Mouse (Mus musculus) gastrocnemius, postnatal 4 days (tissue): ENCODE data around the gene Smpd4. TPM values are rescaled to one million over a fixed set of nuclear protein-coding genes. Genes with fewer than 3 reads are reported as not detected.

Experiments used
- DNase-seq, 2 experiments: peaks; one replicate each; pipeline ENCODE4 v3.0.0; 2021 to 2022; ENCODE audit warnings: low spot score in 2 of 2, mixed read lengths in 2 of 2
- total RNA-seq, 2 experiments: library from RNA; stranded (reverse); gene quantifications; 2 replicates each; pipeline ENCODE4 v1.2.3; 2021

Smpd4 gene
- total RNA-seq, 2 experiments from 2014 or later: 23.5 to 23.9 TPM

DNA sequence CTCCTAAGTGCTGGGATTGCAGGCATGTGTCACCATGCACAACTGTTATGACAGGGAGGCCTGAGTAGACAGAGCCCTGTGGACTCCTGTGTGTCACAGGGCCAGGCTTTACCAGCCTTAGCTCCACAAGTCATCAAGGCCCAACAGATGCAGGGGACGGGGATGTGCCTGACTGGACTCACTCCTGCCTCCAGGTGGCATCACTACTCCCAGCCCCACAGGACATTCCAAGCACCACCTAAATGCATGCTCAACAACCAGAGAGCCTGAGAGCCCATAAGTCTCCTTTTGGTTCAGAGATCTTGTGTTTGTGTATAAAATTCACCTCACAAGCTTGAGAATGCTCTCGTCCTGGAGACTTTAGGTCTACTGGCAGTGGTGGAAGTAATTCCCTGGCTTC is 18.5 kb downstream of the Smpd4 start:
- no peak for DNase-seq

DNA sequence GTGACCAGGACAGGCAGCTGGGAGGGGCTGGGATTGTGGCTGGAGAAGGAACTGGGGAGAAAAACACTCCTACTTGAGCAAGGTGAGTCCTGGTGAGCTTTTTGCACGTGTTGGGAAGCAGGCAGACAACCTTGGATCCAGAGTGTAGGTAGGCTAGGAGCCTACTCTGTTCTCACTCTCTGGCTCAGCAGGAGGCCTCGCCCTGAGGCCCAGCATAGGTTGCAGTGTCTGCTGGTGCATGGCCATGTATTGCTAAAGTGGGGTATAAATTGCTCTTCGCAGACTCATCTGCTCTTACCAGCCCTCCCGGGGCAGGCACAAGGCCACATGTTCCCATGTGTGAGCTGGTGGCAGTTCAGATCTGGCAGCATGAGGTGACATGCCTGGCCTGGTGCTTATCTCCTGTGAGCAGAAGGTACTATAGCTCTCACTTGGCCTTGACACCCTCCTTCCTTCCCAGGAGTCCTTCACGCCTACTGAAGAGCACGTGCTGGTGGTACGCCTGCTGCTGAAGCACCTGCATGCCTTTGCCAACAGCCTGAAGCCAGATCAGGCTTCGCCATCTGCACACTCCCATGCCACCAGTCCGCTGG is 19.0 kb downstream of the Smpd4 start:
- no peak for DNase-seq

DNA sequence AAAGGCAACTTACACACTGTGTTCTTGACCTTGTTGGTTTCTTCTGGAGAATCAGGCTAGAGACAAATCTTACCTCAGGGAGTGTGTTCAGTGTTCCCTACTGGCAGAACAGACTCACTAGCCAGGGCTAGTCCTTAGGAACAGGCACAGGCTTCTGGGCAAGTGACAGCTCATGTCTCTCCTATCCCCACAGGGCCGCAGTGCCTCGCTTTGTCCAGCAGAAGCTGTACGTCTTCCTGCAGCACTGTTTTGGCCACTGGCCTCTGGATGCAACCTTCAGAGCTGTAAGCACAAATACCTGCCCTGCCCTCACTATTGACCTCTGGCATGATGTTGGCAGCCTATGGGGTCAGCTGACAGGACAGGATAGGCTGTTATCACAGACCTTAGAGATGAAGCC is 19.9 kb downstream of the Smpd4 start:
- no peak for DNase-seq

DNA sequence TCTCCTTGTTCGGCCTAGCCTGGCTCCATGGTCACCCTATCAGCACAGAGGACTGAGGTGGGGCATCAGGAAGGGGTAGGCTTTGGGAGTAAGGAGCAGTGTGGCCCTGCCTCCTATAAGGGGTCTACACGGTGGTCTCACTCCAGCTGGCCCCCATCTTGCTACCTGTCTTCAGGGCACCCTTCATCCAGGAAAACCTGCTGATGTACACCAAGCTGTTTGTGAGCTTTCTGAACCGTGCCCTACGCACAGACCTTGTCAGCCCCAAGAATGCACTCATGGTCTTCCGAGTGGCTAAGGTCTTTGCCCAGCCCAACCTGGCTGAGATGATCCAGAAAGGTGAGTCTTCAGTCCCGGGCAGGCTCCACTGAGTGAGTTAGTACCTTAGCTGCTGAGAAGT is 20.8 kb downstream of the Smpd4 start:
- no peak for DNase-seq

DNA sequence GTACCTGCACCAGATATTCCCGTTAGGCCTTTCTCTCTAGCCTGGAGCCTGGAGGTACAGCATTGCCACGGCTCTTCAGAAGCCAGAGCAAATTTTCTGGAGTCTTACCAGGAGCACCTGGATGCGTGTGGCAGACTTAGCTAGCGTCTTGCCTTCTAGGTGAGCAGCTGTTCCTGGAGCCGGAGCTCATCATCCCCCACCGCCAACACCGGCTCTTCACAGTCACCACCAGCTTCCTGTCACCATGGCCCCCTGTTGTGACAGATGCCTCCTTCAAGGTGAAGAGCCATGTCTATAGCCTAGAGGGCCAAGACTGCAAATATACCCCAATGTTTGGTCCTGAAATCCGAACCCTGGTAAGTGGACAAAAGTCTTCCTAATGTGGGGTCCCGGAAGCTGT is 21.6 kb downstream of the Smpd4 start:
- DNase-seq: no peak

DNA sequence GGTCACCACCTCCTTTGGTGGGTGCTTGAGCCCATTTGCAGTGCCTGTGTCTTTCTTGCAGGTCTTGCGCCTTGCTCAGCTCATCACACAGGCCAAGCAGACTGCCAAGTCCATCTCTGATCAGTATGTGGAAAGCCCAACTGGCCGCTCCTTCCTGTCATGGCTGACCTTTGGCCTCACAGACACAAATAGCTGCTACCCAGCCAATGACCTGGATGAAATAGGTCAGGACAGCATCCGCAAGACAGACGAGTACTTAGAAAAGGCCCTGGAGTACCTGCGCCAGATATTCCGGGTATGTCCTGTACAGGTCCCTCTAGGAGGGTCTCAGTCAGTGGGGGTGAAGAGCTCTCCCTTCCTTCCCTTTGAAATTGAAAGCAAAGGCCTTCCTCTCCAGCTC is 22.1 kb downstream of the Smpd4 start:
- no peak for DNase-seq

DNA sequence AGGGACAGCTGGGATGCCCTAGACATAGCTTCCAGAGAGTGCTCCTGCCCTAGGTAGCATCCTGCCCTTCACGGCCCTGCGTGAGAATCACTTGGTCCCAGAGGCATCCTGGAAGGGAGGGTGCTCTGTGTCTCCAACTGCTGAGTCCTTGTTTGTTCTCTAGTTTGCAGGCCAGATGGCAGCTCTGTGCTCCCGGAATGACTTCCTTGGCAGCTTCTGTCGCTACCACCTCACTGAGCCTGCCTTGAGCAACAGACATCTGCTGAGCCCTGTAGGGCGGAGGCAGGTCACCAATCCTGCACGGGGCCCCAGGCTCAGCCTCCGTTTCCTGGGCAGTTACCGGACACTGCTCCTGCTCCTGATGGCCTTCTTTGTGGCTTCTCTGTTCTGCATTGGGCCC is 23.2 kb downstream of the Smpd4 start:
- DNase-seq: no peak

DNA sequence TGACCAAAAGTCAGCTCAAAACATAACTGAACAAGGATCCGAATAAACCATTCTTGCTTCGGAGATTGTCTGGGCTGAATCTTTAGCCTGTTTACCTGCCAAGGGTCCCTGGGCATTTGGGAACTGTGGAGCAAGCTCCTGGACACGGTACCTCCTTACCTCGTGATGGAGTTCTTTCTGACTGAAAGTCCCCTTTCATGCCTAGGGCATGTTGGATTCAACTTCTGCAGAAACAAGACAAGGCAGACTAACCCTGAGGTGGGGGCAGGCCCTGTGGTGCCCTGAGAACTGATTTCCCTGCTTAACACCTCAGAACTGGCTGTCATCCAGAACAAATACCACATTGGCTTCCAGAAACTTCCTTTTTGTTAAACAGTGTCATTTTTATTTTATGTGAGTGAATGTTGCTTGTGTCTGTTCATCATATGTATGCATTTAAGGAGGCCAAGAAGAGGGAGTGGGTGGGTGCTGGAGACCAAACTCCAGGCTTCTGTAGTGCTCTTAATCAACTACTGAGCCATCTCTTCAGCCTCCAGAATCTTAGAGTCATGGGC is 24.4 kb downstream of the Smpd4 start:
- no peak for DNase-seq

DNA sequence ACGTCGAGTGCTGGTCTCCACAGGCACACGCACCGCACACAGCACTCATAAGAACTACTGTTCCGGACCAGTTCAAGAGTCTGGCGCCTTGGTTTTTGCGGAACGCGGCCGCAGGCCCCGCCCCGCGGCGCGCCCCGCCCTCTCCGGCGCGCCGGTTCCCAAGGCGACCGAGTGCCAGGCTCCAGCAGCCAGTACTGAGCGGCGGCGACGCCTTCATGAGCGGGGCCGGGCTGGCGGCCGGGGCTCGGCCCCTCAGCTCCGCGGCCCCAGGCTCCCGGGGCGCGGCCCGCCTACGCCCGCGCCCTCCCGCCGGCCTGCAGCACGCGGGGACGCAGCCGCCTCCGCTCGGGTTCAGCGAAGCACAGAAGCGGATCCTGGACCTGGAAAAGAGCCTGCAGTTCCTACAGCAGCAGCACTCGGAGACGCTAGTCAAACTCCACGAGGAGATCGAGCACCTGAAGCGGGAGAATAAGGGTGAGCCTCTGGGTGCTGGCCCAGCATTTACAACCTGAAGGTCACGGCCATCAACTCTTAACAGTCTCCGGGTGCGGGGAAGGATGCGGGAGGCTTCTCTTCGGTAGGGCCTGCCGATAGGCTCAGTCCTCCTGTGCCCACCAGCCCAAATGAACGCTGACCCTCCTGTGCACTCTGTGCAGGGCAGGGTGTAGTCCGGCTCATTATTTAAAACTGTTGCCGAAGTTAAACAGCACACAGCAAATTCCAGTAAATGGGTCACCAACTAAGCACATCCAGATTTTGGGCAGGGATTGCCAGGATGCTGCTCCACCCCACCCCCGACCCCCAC is 27.4 kb downstream of the Smpd4 start, which contains the start of gene Ccdc74a:
Ccdc74a (plus strand) TSS at position 161 of the 805 bp plus-strand sequence.
- DNase-seq: peak; percentile 67 to 81

DNA sequence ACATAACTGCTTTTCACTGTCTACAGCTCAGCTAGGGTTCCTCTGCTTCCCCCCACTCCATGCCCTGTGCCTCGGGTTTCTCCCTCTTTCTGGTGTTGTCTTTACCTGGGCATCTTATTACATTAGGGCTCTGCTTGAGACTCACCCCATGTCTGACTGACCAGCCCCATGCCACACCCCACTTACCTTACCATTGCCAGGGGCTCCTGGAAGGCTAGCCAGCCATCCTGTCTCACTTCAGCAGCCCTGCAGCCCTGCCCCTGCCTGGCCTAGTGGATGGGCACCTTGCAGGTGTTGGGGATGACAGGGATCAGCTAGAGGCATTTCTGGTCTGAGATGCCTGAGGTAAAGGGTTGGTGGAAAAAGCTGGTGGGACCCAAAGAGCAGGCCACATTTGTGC is 28.0 kb downstream of the Smpd4 start:
- no peak for DNase-seq

DNA sequence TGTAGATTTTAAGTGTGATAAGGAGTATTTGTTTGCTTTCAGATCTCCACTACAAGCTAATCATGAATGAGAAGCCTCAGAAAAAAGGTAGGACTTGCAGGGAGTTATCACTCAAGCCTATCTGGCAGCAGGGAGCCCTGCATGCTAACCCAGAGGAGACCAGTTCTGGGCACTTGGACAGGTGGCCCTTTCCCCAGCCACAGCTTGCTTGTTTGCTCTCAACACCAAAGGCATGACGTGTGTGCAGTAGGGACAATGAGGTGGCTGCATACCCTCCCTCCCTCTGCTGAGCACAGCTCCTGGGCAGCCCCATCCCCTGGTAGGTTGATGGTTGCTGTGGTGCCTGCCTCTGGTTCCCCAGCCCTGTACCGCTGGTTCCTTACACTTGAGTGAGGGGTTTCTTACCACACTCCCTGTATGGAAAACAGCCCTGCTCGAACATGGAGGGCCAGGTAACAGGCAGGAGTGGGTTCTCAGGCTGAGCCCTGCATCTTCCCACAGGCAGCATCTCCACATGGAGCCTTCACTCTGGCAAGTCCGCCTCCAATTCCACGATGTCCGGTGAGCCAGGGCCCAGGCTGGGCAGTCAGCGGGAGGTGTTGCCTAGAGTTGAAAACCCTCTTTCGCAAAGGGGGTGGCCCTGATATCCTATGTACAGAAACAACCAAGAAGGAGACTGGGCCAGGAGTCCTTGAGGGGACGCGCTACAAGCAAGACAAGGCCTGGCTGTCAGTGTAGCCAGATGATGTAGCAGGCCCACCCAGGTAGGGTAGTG is 28.6 kb downstream of the Smpd4 start:
- DNase-seq: no peak

DNA sequence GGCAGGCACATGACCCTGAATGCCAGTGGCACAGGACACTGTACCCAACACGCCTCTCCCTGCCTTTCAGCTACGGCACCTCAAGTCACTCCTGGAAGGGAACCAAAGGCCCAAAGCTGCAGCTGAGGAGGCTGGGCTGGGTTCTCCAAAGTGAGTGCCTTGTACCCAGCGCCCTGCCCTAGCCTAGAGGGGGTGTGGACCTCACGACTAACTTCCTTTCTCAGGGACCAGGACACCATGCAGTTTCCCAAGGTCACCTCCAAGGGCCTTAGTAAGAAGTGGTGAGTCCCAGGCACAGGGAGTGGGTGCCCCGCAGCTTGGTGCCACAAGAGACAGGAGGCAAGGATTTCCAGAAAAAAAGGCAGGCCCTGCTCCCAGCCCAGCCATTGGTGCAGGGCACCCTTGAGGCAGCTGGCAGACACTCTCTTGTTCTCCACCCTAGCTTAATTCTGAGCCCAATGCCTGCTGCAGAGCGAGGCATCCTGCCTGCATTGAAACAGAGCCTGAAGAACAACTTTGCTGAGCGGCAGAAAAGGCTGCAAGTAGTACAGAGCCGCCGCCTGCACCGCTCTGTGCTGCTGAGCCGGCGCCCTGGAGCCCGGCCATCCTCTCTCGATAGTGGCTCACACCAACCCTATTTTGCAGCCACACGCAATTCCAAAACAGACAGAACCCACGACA is 30.9 kb downstream of the Smpd4 start:
- no peak for DNase-seq

DNA sequence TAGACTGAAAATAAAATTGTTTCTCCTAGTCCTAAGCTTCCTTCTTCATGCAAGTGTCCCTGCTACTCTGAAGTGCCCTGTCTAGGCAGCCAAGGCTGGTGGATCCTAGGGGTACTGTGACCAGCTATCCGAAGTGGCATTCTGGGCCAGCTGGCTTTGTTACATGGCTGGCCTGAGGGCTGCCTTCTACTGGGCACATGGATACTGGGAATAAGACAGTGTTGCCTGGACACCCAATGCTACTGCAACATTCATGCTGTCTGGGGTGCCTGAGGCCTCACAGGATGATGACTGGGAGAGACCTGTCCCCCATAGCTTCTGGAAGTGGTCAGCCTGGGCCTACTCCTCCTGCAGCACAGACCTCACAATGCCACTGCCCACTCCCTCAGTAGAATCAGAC is 31.6 kb downstream of the Smpd4 start:
- no peak for DNase-seq

DNA sequence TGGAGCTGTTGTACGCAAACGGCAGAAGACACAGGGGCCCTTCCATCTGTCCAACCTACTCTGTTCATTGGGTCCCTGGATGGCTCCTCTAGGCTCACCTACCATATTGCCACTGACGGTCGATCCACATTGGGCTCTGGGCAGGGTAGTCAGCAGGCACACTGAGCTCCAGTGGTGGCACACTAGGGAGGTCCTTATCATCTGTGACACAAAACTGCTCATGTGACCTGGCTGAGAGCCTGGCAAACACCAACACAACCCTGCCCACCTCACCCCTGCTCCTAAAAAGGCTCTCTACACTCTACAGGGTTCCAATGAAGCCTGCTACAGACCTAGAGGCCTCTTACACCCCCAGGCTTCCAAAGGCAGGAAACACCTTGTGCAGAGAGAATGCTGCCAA is 33.5 kb downstream of the Smpd4 start:
- DNase-seq: no peak

DNA sequence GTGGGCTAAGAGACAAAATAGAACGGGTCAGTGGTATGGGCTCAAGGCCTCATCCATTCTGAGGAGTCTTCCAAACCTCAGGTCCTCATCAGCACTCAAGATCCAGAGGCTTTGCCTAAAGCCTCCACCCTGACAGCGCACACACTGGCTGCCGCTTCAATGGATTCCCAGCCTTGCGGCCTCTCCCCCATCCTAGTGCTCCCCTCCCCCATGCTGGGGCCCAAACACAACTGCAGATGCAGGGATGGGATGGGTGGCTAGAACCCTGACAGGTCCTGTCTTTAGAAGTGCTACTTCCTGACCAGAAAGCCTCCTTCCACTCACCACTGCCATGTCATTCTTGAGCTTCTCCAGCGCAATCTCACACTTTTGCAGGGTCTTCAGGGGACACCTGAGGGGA is 34.4 kb downstream of the Smpd4 start:
- DNase-seq: no peak

DNA sequence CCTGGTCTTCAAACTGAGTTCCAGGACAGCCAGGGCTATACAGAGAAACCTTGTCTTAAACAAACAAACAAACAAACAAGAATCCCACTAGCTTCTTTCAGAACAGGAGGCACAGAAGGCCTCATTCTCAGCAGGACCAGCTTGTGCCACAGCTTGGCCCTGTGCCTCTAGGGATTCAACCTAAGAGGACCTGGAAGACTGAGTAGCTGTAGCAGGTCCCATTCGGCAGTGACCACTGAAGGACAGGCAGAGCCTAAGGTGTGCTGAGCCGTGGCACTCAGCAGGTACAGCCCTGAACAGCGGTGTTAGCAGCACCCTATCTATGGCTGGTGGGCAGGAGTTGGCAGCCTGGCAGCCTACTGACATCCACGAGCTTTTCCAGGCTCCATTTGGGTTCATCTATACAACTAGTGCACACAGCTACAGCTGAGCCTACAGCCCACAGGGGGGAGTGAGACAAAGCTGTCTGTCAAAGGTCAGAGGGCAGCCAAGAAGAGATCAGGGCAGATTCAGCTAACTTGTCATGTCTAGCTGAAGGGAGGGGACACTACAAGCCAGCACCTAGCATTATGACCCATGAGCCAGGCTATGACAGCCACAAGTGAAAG is 35.1 kb downstream of the Smpd4 start:
- no peak for DNase-seq

DNA sequence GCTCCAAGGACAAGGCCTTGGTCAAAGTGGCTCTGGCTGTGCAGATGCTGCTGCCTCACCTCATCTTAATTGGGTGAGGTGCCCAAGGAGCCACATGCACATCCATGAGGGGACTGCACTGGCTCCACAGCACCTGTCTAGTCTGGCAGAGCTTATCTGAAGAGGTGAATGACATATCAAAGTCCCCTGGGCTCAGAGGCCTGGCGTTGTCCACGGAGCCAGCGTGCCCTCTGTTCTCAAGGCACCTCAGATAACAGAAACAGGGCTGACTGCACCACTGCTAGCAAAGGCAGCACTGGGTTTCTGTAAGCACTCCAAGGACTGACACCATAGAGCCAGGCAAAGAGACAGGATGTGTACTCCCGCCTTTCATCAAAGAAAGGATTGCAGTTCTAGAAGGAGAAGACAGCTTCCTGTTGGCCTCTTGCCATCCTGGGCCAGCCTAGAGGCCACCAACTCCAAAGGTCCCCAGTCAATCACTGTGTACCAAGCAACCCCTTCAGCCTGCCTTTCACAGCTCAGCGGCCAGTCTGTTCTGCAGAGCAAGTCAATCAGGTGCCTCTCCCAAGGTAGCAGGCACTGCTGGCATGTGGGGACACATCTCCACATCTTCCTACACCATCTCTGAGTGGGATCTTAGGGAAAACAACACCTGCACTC is 37.2 kb downstream of the Smpd4 start:
- no peak for DNase-seq

DNA sequence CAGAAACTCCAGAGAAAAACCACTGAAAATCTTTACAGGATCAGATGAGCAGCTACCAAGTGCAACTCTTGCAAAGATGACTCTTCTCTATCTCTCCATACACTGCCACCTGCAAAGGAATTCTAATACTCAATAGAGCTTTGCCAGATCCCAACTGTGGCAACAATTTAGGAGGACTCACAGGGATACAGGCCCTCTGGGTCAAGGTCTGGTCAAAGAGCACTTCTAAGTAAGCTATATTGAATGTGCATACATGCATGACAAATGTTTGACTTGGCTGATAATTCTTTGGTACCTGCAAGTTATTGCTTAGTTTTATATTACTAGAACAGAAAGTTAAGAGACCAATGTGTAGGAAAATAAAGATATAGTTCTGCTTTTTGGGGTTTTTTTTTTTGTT is 46.4 kb downstream of the Smpd4 start:
- DNase-seq: no peak

DNA sequence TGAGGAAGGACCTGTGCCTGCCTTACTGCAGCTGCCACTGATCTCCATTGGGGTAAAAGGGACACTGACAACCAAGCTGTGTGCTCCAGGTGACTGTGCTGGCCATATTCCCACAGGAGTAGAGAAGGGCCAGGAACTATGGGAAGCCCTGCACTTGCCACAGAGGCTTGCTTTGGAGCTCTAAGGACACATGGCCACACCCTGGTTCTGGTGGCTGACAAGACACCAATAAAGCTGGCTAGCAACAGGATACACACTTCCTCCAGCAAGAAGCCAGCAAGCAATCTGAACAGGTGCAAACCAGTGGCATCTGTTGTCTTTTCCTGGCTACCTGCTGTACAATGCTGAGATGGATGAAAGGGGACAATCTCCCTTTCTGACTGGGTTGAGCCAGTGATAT is 50.7 kb downstream of the Smpd4 start:
- no peak for DNase-seq
